Mouse (Mus musculus): ENCODE data around the gene Ankrd66. TPM values are rescaled to one million over a fixed set of nuclear protein-coding genes. Genes with fewer than 3 reads are reported as not detected.

Gene Ankrd66
- 2.1 TPM for polyA plus RNA-seq (2014; fragmentation: Illumina TruSeq; extraction: RNeasy Lipid Tissue Mini Kit (QIAGEN cat#74804); ENCODE audit: low read depth, low replicate concordance)

DNA sequence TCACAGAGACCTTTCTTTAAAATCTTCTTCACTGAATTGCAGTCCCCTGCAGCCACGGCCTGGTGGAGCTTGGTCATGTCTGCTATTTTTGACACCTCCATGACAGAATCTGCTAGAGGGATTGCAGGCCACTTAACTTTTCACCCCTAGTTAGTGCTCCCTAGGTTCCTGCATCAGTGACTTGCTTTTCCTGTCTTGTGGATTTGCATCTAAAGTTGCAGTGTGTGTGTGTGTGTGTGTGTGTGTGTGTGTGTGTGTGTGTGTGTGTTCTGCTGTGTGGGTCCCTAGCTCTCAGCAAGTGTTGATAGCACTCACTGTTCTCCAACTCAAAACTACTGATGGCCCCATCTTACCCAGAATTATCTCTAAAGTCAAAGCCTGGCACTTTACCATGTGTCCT is at the start of gene Ankrd66:
Gene Ankrd66, minus strand, starts transcription at position 101 of the 400 bp plus-strand sequence.

DNA sequence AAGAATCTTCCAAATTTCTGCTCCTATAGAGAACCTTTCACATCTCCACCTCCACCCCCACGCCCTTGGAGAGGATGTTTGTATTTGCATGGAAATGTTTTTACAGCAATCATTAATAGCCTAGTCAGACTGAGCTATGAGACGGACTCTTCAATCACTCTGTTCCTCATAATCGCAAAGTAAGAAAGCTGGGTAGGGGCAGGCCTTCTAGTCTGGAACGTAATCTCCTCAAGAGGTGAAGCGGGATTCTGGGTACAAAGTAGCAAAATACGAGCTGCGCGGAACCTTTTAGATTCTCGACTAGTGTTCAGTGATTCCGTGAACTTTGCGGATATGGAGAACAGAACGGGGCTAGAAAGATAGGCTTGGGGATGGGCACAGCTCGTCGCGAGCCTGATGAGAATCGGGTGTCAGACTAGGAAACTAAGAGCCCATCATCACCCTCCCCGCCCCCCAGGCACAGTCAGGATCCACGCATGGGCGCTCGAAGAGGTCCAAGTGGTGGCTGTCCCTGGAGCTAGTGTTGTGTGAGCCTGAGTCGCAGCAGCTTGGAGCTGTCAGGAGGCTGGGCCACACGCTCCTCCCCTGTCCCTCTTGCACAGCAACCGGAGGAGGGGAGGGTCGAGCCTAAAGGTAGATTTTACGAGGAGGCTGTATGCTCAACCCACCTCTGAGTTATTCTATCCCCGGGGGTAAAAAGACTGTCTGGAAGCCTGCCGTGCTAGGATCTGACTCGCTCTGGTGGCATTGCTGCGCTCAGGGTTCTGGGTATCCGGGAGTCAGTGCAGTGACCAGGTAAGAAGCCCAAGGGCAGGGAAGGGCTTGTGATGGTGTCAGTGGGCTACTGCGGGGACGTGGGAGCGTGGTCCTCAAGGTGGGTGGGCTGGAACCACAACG is 24.8 kb upstream of the Ankrd66 start, which contains the start of gene Pla2g7:
Gene Pla2g7, plus strand, starts transcription at position 107 of the 897 bp plus-strand sequence.

DNA sequence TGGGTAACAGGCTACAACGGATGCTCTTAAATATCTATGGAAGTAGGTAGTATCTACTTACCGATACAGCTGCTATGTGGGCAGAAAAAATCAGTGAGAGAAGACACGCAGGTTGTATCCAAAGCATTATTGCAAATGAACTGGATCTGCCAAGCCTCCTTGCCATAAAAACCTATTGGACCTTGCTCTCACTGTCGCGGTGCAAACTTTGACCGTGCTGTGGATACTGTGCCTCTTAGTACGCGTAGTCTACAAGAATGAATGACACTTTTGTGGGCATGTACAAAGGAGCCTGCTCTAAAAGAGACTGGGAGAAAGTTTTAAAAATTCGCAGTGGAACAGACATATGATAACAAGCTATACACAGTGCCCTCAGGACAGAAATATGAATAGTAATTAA is 40.8 kb downstream of the Ankrd66 start, which contains the start of gene Mep1a:
Gene Mep1a, minus strand, starts transcription at position 221 of the 400 bp plus-strand sequence.

Other genes starting within 250 kb of the Ankrd66 start
- gene Adgrf5, start 183.2 kb downstream of the Ankrd66 start, polyA plus RNA-seq (2014; fragmentation: Illumina TruSeq; extraction: RNeasy Lipid Tissue Mini Kit (QIAGEN cat#74804); ENCODE audit: low read depth, low replicate concordance), result 73.3 TPM
- 3.1 TPM for gene Mep1a, start 40.8 kb downstream of the Ankrd66 start, polyA plus RNA-seq (2014; fragmentation: Illumina TruSeq; extraction: RNeasy Lipid Tissue Mini Kit (QIAGEN cat#74804); ENCODE audit: low read depth, low replicate concordance)
- gene Pla2g7, start 24.5 kb upstream of the Ankrd66 start, polyA plus RNA-seq (2014; fragmentation: Illumina TruSeq; extraction: RNeasy Lipid Tissue Mini Kit (QIAGEN cat#74804); ENCODE audit: low read depth, low replicate concordance), result 78.5 TPM
- gene Tdrd6, start 86.7 kb upstream of the Ankrd66 start, polyA plus RNA-seq (2014; fragmentation: Illumina TruSeq; extraction: RNeasy Lipid Tissue Mini Kit (QIAGEN cat#74804); ENCODE audit: low read depth, low replicate concordance), result 7.2 TPM
- 6.2 TPM for gene Slc25a27, start 123.6 kb upstream of the Ankrd66 start, polyA plus RNA-seq (2014; fragmentation: Illumina TruSeq; extraction: RNeasy Lipid Tissue Mini Kit (QIAGEN cat#74804); ENCODE audit: low read depth, low replicate concordance)
- gene Cyp39a1, start 123.8 kb upstream of the Ankrd66 start, polyA plus RNA-seq (2014; fragmentation: Illumina TruSeq; extraction: RNeasy Lipid Tissue Mini Kit (QIAGEN cat#74804); ENCODE audit: low read depth, low replicate concordance), result 7.2 TPM

All from adipose tissue, adult 10 weeks (tissue).